Mouse (Mus musculus): ENCODE data around the gene Cdyl2. TPM values are rescaled to one million over a fixed set of nuclear protein-coding genes. Genes with fewer than 3 reads are reported as not detected.

The Cdyl2 gene
- polyA plus RNA-seq, 1 experiment from 2014 or later = 3.2 TPM

GRCm38 (mm10) chr8:116576732-116577131 is 156.1 kb downstream of the Cdyl2 start:
- H3K4me3 ChIP-seq (ENCODE audit: low read depth, low read length) = no peak overlapping the region
- H3K36me3 ChIP-seq (ENCODE audit: control insufficient read depth, insufficient read depth, low read length) = no peaks in the 10 kb centered on the region; the same call in 1 of the 2 replicates
- DNase-seq (ENCODE audit: low spot score) = no peak
- H3K27me3 ChIP-seq (ENCODE audit: control insufficient read depth, insufficient read depth, low read length) = no peaks in the 10 kb centered on the region
- TF ChIP-seq EP300 (optimal IDR thresholded peaks at IDR 0.05) (no peak), CTCF (IDR thresholded peaks at IDR 0.05; ENCODE audit: low read depth) (no peak)
- H3K4me1 ChIP-seq (replicated peaks; ENCODE audit: control insufficient read depth, insufficient read depth) = no peaks in the 10 kb centered on the region
- 82% methylated on average over 2 of the region's 2 CpGs for WGBS
- no peak for ATAC-seq (ENCODE audit: low FRiP score, low TSS enrichment)
- H3K9me3 ChIP-seq (ENCODE audit: control insufficient read depth, low read length) = no peaks in the 10 kb centered on the region
- H3K9ac ChIP-seq (ENCODE audit: low read length) = no peak overlapping the region
- no peak overlapping the region for H3K4me2 ChIP-seq (replicated peaks; ENCODE audit: low read depth)
- no peak overlapping the region for H3K27ac ChIP-seq (replicated peaks)

- 89% methylated on average over 5 of the region's 5 CpGs for WGBS
- no peaks in the 10 kb centered on the region; the same call in 1 of the 2 replicates for H3K36me3 ChIP-seq (ENCODE audit: control insufficient read depth, insufficient read depth, low read length)
- TF ChIP-seq CTCF (IDR thresholded peaks at IDR 0.05; ENCODE audit: low read depth) (no peak), EP300 (optimal IDR thresholded peaks at IDR 0.05) (no peak)
- H3K9me3 ChIP-seq (ENCODE audit: control insufficient read depth, low read length) = no peaks in the 10 kb centered on the region
- H3K27me3 ChIP-seq (ENCODE audit: control insufficient read depth, insufficient read depth, low read length) = no peaks in the 10 kb centered on the region
- no peak overlapping the region for H3K9ac ChIP-seq (ENCODE audit: low read length)
- no peak overlapping the region for H3K4me2 ChIP-seq (replicated peaks; ENCODE audit: low read depth)
- no peak overlapping the region for H3K27ac ChIP-seq (replicated peaks)
- no peak for ATAC-seq (ENCODE audit: low FRiP score, low TSS enrichment)
- DNase-seq (ENCODE audit: low spot score) = no peak
- no peak overlapping the region for H3K4me3 ChIP-seq (ENCODE audit: low read depth, low read length)
- no peaks in the 10 kb centered on the region for H3K4me1 ChIP-seq (replicated peaks; ENCODE audit: control insufficient read depth, insufficient read depth)
These were observed 159.7 kb downstream of the Cdyl2 start for GRCm38 (mm10) chr8:116573085-116573484.

GRCm38 (mm10) chr8:116552778-116553177 is 180.0 kb downstream of the Cdyl2 start:
- TF ChIP-seq CTCF (IDR thresholded peaks at IDR 0.05; ENCODE audit: low read depth) (no peak), EP300 (optimal IDR thresholded peaks at IDR 0.05) (no peak)
- Histone ChIP-seq H3K4me1 (replicated peaks; ENCODE audit: control insufficient read depth, insufficient read depth) (no peaks in the 10 kb centered on the region), H3K9ac (ENCODE audit: low read length) (no peak overlapping the region), H3K4me2 (replicated peaks; ENCODE audit: low read depth) (no peak overlapping the region), H3K36me3 (ENCODE audit: control insufficient read depth, insufficient read depth, low read length) (no peaks in the 10 kb centered on the region), H3K4me3 (ENCODE audit: low read depth, low read length) (no peak overlapping the region), H3K27me3 (ENCODE audit: control insufficient read depth, insufficient read depth, low read length) (no peaks in the 10 kb centered on the region), H3K27ac (replicated peaks) (no peak overlapping the region), H3K9me3 (ENCODE audit: control insufficient read depth, low read length) (no peaks in the 10 kb centered on the region)
- 72% methylated on average over 3 of the region's 3 CpGs for WGBS
- no peak for ATAC-seq (ENCODE audit: low FRiP score, low TSS enrichment)
- DNase-seq (ENCODE audit: low spot score) = no peak

- WGBS = 83% methylated on average over 6 of the region's 6 CpGs
- Histone ChIP-seq H3K9me3 (ENCODE audit: control insufficient read depth, low read length) (no peaks in the 10 kb centered on the region), H3K9ac (ENCODE audit: low read length) (no peak overlapping the region), H3K4me3 (ENCODE audit: low read depth, low read length) (no peak overlapping the region), H3K4me1 (replicated peaks; ENCODE audit: control insufficient read depth, insufficient read depth) (no peaks in the 10 kb centered on the region), H3K36me3 (ENCODE audit: control insufficient read depth, insufficient read depth, low read length) (no peaks in the 10 kb centered on the region), H3K27me3 (ENCODE audit: control insufficient read depth, insufficient read depth, low read length) (no peaks in the 10 kb centered on the region), H3K4me2 (replicated peaks; ENCODE audit: low read depth) (no peak overlapping the region), H3K27ac (replicated peaks) (no peak overlapping the region)
- DNase-seq (ENCODE audit: low spot score) (no peak), ATAC-seq (ENCODE audit: low FRiP score, low TSS enrichment) (no peak)
- TF ChIP-seq EP300 (optimal IDR thresholded peaks at IDR 0.05) (no peak), CTCF (IDR thresholded peaks at IDR 0.05; ENCODE audit: low read depth) (no peak)
These were observed 180.5 kb downstream of the Cdyl2 start for GRCm38 (mm10) chr8:116552255-116552654.

GRCm38 (mm10) chr8:116543366-116543765 is 189.4 kb downstream of the Cdyl2 start:
- no peaks in the 10 kb centered on the region for H3K36me3 ChIP-seq (ENCODE audit: control insufficient read depth, insufficient read depth, low read length)

GRCm38 (mm10) chr8:116542842-116543241 is 189.9 kb downstream of the Cdyl2 start:
- ATAC-seq (ENCODE audit: low FRiP score, low TSS enrichment) = no peak

More at GRCm38 (mm10) chr8:116543366-116543765, 189.4 kb downstream of the Cdyl2 start:
- ATAC-seq (ENCODE audit: low FRiP score, low TSS enrichment) (no peak), DNase-seq (ENCODE audit: low spot score) (no peak)
- H3K4me1 ChIP-seq (replicated peaks; ENCODE audit: control insufficient read depth, insufficient read depth) = no peaks in the 10 kb centered on the region
- H3K4me3 ChIP-seq (ENCODE audit: low read depth, low read length) = no peak overlapping the region
- no peak overlapping the region for H3K9ac ChIP-seq (ENCODE audit: low read length)
- H3K27me3 ChIP-seq (ENCODE audit: control insufficient read depth, insufficient read depth, low read length) = no peaks in the 10 kb centered on the region
- TF ChIP-seq CTCF (IDR thresholded peaks at IDR 0.05; ENCODE audit: low read depth) (no peak), EP300 (optimal IDR thresholded peaks at IDR 0.05) (no peak)
- no peak overlapping the region for H3K4me2 ChIP-seq (replicated peaks; ENCODE audit: low read depth)
- H3K9me3 ChIP-seq (ENCODE audit: control insufficient read depth, low read length) = no peaks in the 10 kb centered on the region
- 70% methylated on average over 1 of the region's 1 CpGs for WGBS
- no peak overlapping the region for H3K27ac ChIP-seq (replicated peaks)

More at GRCm38 (mm10) chr8:116542842-116543241, 189.9 kb downstream of the Cdyl2 start:
- 78% methylated on average over 5 of the region's 5 CpGs for WGBS
- Histone ChIP-seq H3K27me3 (ENCODE audit: control insufficient read depth, insufficient read depth, low read length) (no peaks in the 10 kb centered on the region), H3K4me3 (ENCODE audit: low read depth, low read length) (no peak overlapping the region), H3K9me3 (ENCODE audit: control insufficient read depth, low read length) (no peaks in the 10 kb centered on the region), H3K27ac (replicated peaks) (no peak overlapping the region), H3K4me2 (replicated peaks; ENCODE audit: low read depth) (no peak overlapping the region), H3K9ac (ENCODE audit: low read length) (no peak overlapping the region), H3K36me3 (ENCODE audit: control insufficient read depth, insufficient read depth, low read length) (no peaks in the 10 kb centered on the region), H3K4me1 (replicated peaks; ENCODE audit: control insufficient read depth, insufficient read depth) (no peaks in the 10 kb centered on the region)
- TF ChIP-seq EP300 (optimal IDR thresholded peaks at IDR 0.05) = no peak
- TF ChIP-seq CTCF (IDR thresholded peaks at IDR 0.05; ENCODE audit: low read depth) = no peak
- DNase-seq (ENCODE audit: low spot score) = no peak

All from stomach, postnatal 0 days (tissue).